Mouse (Mus musculus) neural tube, embryonic 14.5 days (tissue): ENCODE measurements around the gene Vmn1r129. TPM values are rescaled to one million over a fixed set of nuclear protein-coding genes. Genes with fewer than 3 reads are reported as not detected.
"Not testable (repeated sequence)": the region's sequence is repeated elsewhere in the genome, so short reads cannot be mapped to it uniquely, and the experiment has no call there.

Experiments
- ATAC-seq: fragments of 200-750 bp; cut with Nextera tagmentation; 2 replicates; pipeline ENCODE4 v1.8.0; 2017; ENCODE audit warnings: low read depth, mild to moderate bottlenecking, moderate TSS enrichment, moderate library complexity
- H3K27ac ChIP-seq: fragments of 300-500 bp; sonication (generic); 2 replicates; pipeline ENCODE4 v1.5.1; 2014; ENCODE audit warnings: low read depth, mild to moderate bottlenecking, control low read depth, low read length, moderate library complexity, mixed read lengths
- H3K27me3 ChIP-seq: fragments of 300-500 bp; sonication (generic); 2 replicates; pipeline ENCODE4 v1.6.1; 2014; ENCODE audit warnings: low read length; ENCODE audit not compliant: control insufficient read depth, insufficient read depth
- H3K36me3 ChIP-seq: fragments of 300-500 bp; sonication (generic); 2 replicates; pipeline ENCODE4 v1.6.1; 2014; ENCODE audit warnings: low read length, mixed read lengths; ENCODE audit not compliant: control insufficient read depth, insufficient read depth
- H3K4me1 ChIP-seq: fragments of 300-500 bp; sonication (generic); 2 replicates; pipeline ENCODE4 v1.6.1; 2014; ENCODE audit warnings: low read length; ENCODE audit not compliant: control insufficient read depth, insufficient read depth
- H3K4me2 ChIP-seq: fragments of 300-500 bp; sonication (generic); 2 replicates; pipeline ENCODE4 v1.6.1; 2014; ENCODE audit warnings: mild to moderate bottlenecking, low read depth, low read length, control low read depth
- H3K4me3 ChIP-seq: fragments of 300-500 bp; sonication (generic); 2 replicates; pipeline ENCODE4 v1.5.1; 2014; ENCODE audit warnings: low read depth, low read length, control low read depth, mixed read lengths
- H3K9ac ChIP-seq: fragments of 300-500 bp; sonication (generic); replicated peaks from 2 replicates; pipeline ENCODE4 v1.6.1; 2014; ENCODE audit warnings: low read depth, mild to moderate bottlenecking, control low read depth, low read length, mixed read lengths
- H3K9me3 ChIP-seq: fragments of 300-500 bp; sonication (generic); 2 replicates; pipeline ENCODE4 v1.6.1; 2016; ENCODE audit warnings: low read length; ENCODE audit not compliant: control insufficient read depth
- WGBS: fragments of 180-500 bp; shearing (Covaris S2); extraction: QIAGEN DNeasy Blood & Tissue Kit; methylation state at CpG from one replicate; pipeline ENCODE4 v1.1.7; 2014; 5-methylcytosine and 5-hydroxymethylcytosine counted together
- polyA plus RNA-seq: library from polyadenylated mRNA; unstranded; fragments of >200 nt; fragmentation: Nextera tagmentation; extraction: Ambion mirVana; gene quantifications from 2 replicates; pipeline ENCODE4 v1.2.1, GENCODE M21; 2014

Gene Vmn1r129
- polyA plus RNA-seq: not detected in 2 replicates

GRCm38 (mm10) chr7:21361191-21361590 is at the start of gene Vmn1r129:
Gene Vmn1r129, minus strand, starts transcription at chr7:21361291.
- not testable (repeated sequence) for ATAC-seq, H3K36me3 ChIP-seq, H3K4me3 ChIP-seq, H3K9ac ChIP-seq, H3K27me3 ChIP-seq, H3K27ac ChIP-seq, H3K9me3 ChIP-seq, H3K4me2 ChIP-seq, H3K4me1 ChIP-seq
- WGBS: no CpG with 5 or more reads among the region's 1 CpGs

GRCm38 (mm10) chr7:21349073-21349472 is 12.0 kb downstream of the Vmn1r129 start, which contains the start of gene Vmn1r128:
Gene Vmn1r128, plus strand, starts transcription at chr7:21349373.
- H3K9ac ChIP-seq, H3K27me3 ChIP-seq, H3K27ac ChIP-seq, H3K4me1 ChIP-seq, H3K9me3 ChIP-seq, H3K4me3 ChIP-seq, H3K4me2 ChIP-seq, H3K36me3 ChIP-seq, ATAC-seq: not testable (repeated sequence)
- 75% methylated on average over 1 of the region's 1 CpGs for WGBS

- H3K27me3 ChIP-seq, H3K36me3 ChIP-seq, H3K27ac ChIP-seq, H3K4me2 ChIP-seq, H3K9ac ChIP-seq, H3K9me3 ChIP-seq, ATAC-seq, H3K4me3 ChIP-seq, H3K4me1 ChIP-seq: not testable (repeated sequence)
- no CpG with 5 or more reads among the region's 3 CpGs for WGBS
Observed at GRCm38 (mm10) chr7:21319761-21320160, 41.3 kb downstream of the Vmn1r129 start, which contains the start of gene Vmn1r127. Gene Vmn1r127, minus strand, starts transcription at chr7:21319861.

Other genes with a start within 250 kb of the Vmn1r129 start
- gene Vmn1r122, start 227.2 kb downstream of the Vmn1r129 start, polyA plus RNA-seq: not detected in 2 replicates
- not detected in 2 replicates for gene Vmn1r123, start 199.1 kb downstream of the Vmn1r129 start, polyA plus RNA-seq
- not detected in 2 replicates for gene Gm5157, start 170.9 kb downstream of the Vmn1r129 start, polyA plus RNA-seq
- gene Vmn1r124, start 100.7 kb downstream of the Vmn1r129 start, polyA plus RNA-seq: not detected in 2 replicates
- not detected in 2 replicates for gene Vmn1r125, start 89.1 kb downstream of the Vmn1r129 start, polyA plus RNA-seq
- not detected in 2 replicates for gene Vmn1r126, start 59.8 kb downstream of the Vmn1r129 start, polyA plus RNA-seq
- gene Vmn1r127, start 41.4 kb downstream of the Vmn1r129 start, polyA plus RNA-seq: not detected in 2 replicates
- not detected in 2 replicates for gene Vmn1r128, start 11.9 kb downstream of the Vmn1r129 start, polyA plus RNA-seq
- gene Gm6882, start 71.5 kb upstream of the Vmn1r129 start, polyA plus RNA-seq: not detected in 2 replicates
- not detected in 2 replicates for gene Vmn1r130, start 150.5 kb upstream of the Vmn1r129 start, polyA plus RNA-seq
- gene Vmn1r131, start 184.8 kb upstream of the Vmn1r129 start, polyA plus RNA-seq: not detected in 2 replicates